In genomic region chr19:10094695-10095094, GRCm38 (mm10) we compare ENCODE assay signal across 11 mouse cellular contexts. TPM values are rescaled to one million over a fixed set of nuclear protein-coding genes. Genes with fewer than 3 reads are reported as not detected.
DNase-seq lines count a peak whose midpoint lies in the region; ATAC-seq and TF ChIP-seq lines count a peak whose summit lies in the region.
"Had no signal": no experiment of that assay in that cellular context is flagged by ENCODE, and none has a peak within 500 bp of the region (broad histone marks: within the 10 kb centered on the region; RNA-seq: fewer than 3 reads in every experiment).

No protein-coding gene starts in this region.

- no peak for DNase-seq in heart, postnatal 10 days
- no peak for DNase-seq in hindbrain, embryonic 14.5 days (ENCODE audit: low spot score)
- DNase-seq in liver, embryonic 14.5 days (ENCODE audit: low read depth in 3 of 3, low spot score in 3 of 3) = no peak
- no peak for DNase-seq in left cerebral cortex, adult 18-20 months (ENCODE audit: low spot score in 2 of 2)
- DNase-seq in thymus, postnatal 25 days = no peak
- DNase-seq: cerebellum, postnatal 14 days; gastrocnemius, postnatal 36 days; heart, postnatal 4 days had no signal

- WGBS in heart, embryonic 14.5 days = 59% methylated on average over 4 of the region's 4 CpGs
- 86% methylated on average over 4 of the region's 4 CpGs for WGBS in hindbrain, embryonic 14.5 days
- WGBS in liver, embryonic 14.5 days (ENCODE audit: insufficient replicate concordance) = 53% methylated on average over 4 of the region's 4 CpGs
- WGBS in stomach, embryonic 14.5 days = 58% methylated on average over 4 of the region's 4 CpGs

- H3K9me3 ChIP-seq in heart, embryonic 14.5 days (ENCODE audit: control insufficient read depth, low read length) = no peaks in the 10 kb centered on the region
- H3K9me3 ChIP-seq in hindbrain, embryonic 14.5 days (ENCODE audit: control insufficient read depth, low read length) = no peaks in the 10 kb centered on the region
- no peaks in the 10 kb centered on the region for H3K9me3 ChIP-seq in liver, embryonic 14.5 days (ENCODE audit: control insufficient read depth, low read length)
- H3K9me3 ChIP-seq in stomach, embryonic 14.5 days (ENCODE audit: control insufficient read depth, low read depth, low read length) = no peaks in the 10 kb centered on the region

- no peak for ATAC-seq in heart, embryonic 14.5 days (ENCODE audit: insufficient number of reproducible peaks, insufficient read depth, low FRiP score, low read depth)
- ATAC-seq in hindbrain, embryonic 14.5 days (ENCODE audit: low FRiP score) = no peak
- ATAC-seq in liver, embryonic 14.5 days (ENCODE audit: insufficient read depth) = peak; percentile 28; the same call in 1 of the 2 replicates
- peak; percentile 72 for ATAC-seq in stomach, embryonic 14.5 days (ENCODE audit: insufficient number of reproducible peaks, insufficient read depth, low FRiP score, low read depth)

- peak overlapping the region; percentile 16; the same call in 1 of the 2 replicates for H3K9ac ChIP-seq in heart, embryonic 14.5 days (ENCODE audit: low read length)
- peak overlapping the region; percentile 31 for H3K9ac ChIP-seq in hindbrain, embryonic 14.5 days
- no peak overlapping the region for H3K9ac ChIP-seq in liver, embryonic 14.5 days (replicated peaks)
- no peak overlapping the region for H3K9ac ChIP-seq in stomach, embryonic 14.5 days (replicated peaks; ENCODE audit: low read depth, low read length)

- H3K27ac ChIP-seq in heart, embryonic 14.5 days (replicated peaks in 1 of 2; ENCODE audit: control insufficient read depth in 1 of 2, insufficient read depth in 1 of 2, low read depth in 2 of 2, low read length in 2 of 2) = no peak overlapping the region
- no peak overlapping the region for H3K27ac ChIP-seq in hindbrain, embryonic 14.5 days
- no peak overlapping the region for H3K27ac ChIP-seq in liver, embryonic 14.5 days
- H3K27ac ChIP-seq in stomach, embryonic 14.5 days (ENCODE audit: low read length) = no peak overlapping the region

- H3K4me1 ChIP-seq in heart, embryonic 14.5 days (ENCODE audit: control insufficient read depth in 2 of 2, insufficient read depth in 2 of 2, low read length in 2 of 2) = peaks cover 5 to 7% of the 10 kb centered on the region in 2 experiments; a peak in 3 of 4 replicates
- peaks cover 53% of the 10 kb centered on the region for H3K4me1 ChIP-seq in hindbrain, embryonic 14.5 days (replicated peaks; ENCODE audit: control insufficient read depth, insufficient read depth, low read length)
- H3K4me1 ChIP-seq in liver, embryonic 14.5 days (replicated peaks; ENCODE audit: control insufficient read depth in 2 of 2, insufficient read depth in 2 of 2, low read length in 1 of 2) = peaks cover 8 to 21% of the 10 kb centered on the region in 2 experiments
- no peaks in the 10 kb centered on the region; the same call in 1 of the 2 replicates for H3K4me1 ChIP-seq in stomach, embryonic 14.5 days (ENCODE audit: control insufficient read depth, insufficient read depth, low read length)

- no peak for TF ChIP-seq CTCF in liver, embryonic 14.5 days (IDR thresholded peaks at IDR 0.05; ENCODE audit: low read depth)

- no peaks in the 10 kb centered on the region for H3K27me3 ChIP-seq in heart, embryonic 14.5 days (ENCODE audit: control insufficient read depth, insufficient read depth, low read length)
- H3K27me3 ChIP-seq in hindbrain, embryonic 14.5 days (ENCODE audit: control insufficient read depth, insufficient read depth, low read length) = no peaks in the 10 kb centered on the region
- no peaks in the 10 kb centered on the region for H3K27me3 ChIP-seq in liver, embryonic 14.5 days (ENCODE audit: control insufficient read depth, insufficient read depth, low read length)
- no peaks in the 10 kb centered on the region for H3K27me3 ChIP-seq in stomach, embryonic 14.5 days (ENCODE audit: control insufficient read depth, insufficient read depth, low read length)

- no peak overlapping the region for H3K4me2 ChIP-seq in heart, embryonic 14.5 days (ENCODE audit: low read length)
- H3K4me2 ChIP-seq in hindbrain, embryonic 14.5 days (replicated peaks) = 0 out of 2 replicates have a peak overlapping the region, but pooled peaks have one; percentile 15
- H3K4me2 ChIP-seq in liver, embryonic 14.5 days (ENCODE audit: low read depth) = no peak overlapping the region
- no peak overlapping the region for H3K4me2 ChIP-seq in stomach, embryonic 14.5 days (replicated peaks; ENCODE audit: low read depth, low read length)

- H3K36me3 ChIP-seq in heart, embryonic 14.5 days (ENCODE audit: control insufficient read depth, insufficient read depth, low read length) = peaks cover 37% of the 10 kb centered on the region
- H3K36me3 ChIP-seq in hindbrain, embryonic 14.5 days (replicated peaks; ENCODE audit: control insufficient read depth, insufficient read depth) = peaks cover 74% of the 10 kb centered on the region
- no peaks in the 10 kb centered on the region; the same call in 1 of the 2 replicates for H3K36me3 ChIP-seq in liver, embryonic 14.5 days (replicated peaks; ENCODE audit: control insufficient read depth, insufficient read depth, low read depth)
- H3K36me3 ChIP-seq in stomach, embryonic 14.5 days (ENCODE audit: control insufficient read depth, insufficient read depth, low read length) = peaks cover 29% of the 10 kb centered on the region

- intact Hi-C loops in heart, postnatal 10 days (cut with DNase I) = no loop called here

- no peak for TF ChIP-seq EP300 in liver, embryonic 14.5 days (IDR thresholded peaks at IDR 0.05; ENCODE audit: low read depth)

- no peak overlapping the region for H3K4me3 ChIP-seq in heart, embryonic 14.5 days (ENCODE audit: control insufficient read depth in 1 of 2, insufficient read depth in 1 of 2, low read depth in 1 of 2, low read length in 2 of 2)
- no peak overlapping the region for H3K4me3 ChIP-seq in hindbrain, embryonic 14.5 days (replicated peaks; ENCODE audit: low read length)
- no peak overlapping the region for H3K4me3 ChIP-seq in liver, embryonic 14.5 days (ENCODE audit: insufficient read depth in 1 of 2, low read depth in 2 of 2, low read length in 2 of 2)
- H3K4me3 ChIP-seq in stomach, embryonic 14.5 days (ENCODE audit: low read depth, low read length) = no peak overlapping the region
- H3K4me3 ChIP-seq: erythroblast, embryonic 14.5 days had no signal

RNA-seq across cellular contexts. Expression of gene Fads2, which starts 6.9 kb away (rescaled TPM):
- 11.4 and 15.0 TPM in 2 replicates for polyA plus RNA-seq in heart, embryonic 14.5 days (2014; fragmentation: Nextera tagmentation; extraction: Ambion mirVana)
- 10 to 100 TPM; 11.3 to 14.4 TPM for total RNA-seq in heart, postnatal 10 days (2021)
- polyA plus RNA-seq in hindbrain, embryonic 14.5 days (2014; fragmentation: Nextera tagmentation; extraction: Ambion mirVana) = 70.5 and 87.5 TPM in 2 replicates
- polyA plus RNA-seq in liver, embryonic 14.5 days (2012; rRNA removed) = 41.9 and 49.2 TPM in 2 replicates
- polyA plus RNA-seq in liver, embryonic 14.5 days (2014; fragmentation: Nextera tagmentation; extraction: Ambion mirVana) = 22.7 and 25.8 TPM in 2 replicates
- 49.1 and 54.5 TPM in 2 replicates for polyA plus RNA-seq in stomach, embryonic 14.5 days (2014; fragmentation: Nextera tagmentation; extraction: Ambion mirVana)
- 100 to 1,000 TPM; 112 to 119 TPM for total RNA-seq in left cerebral cortex, adult 18-20 months (2021)

RNA-seq across cellular contexts. Expression of gene Fads3, which starts 53.3 kb away (rescaled TPM):
- 25.3 and 32.5 TPM in 2 replicates for polyA plus RNA-seq in heart, embryonic 14.5 days (2014; fragmentation: Nextera tagmentation; extraction: Ambion mirVana)
- 10 to 100 TPM; 39.7 to 45.5 TPM for total RNA-seq in heart, postnatal 10 days (2021)
- polyA plus RNA-seq in hindbrain, embryonic 14.5 days (2014; fragmentation: Nextera tagmentation; extraction: Ambion mirVana) = 24.7 and 25.7 TPM in 2 replicates
- polyA plus RNA-seq in liver, embryonic 14.5 days (2012; rRNA removed) = 8.2 and 8.3 TPM in 2 replicates
- 4.4 and 5.1 TPM in 2 replicates for polyA plus RNA-seq in liver, embryonic 14.5 days (2014; fragmentation: Nextera tagmentation; extraction: Ambion mirVana)
- 9.1 and 11.2 TPM in 2 replicates for polyA plus RNA-seq in stomach, embryonic 14.5 days (2014; fragmentation: Nextera tagmentation; extraction: Ambion mirVana)
- total RNA-seq in left cerebral cortex, adult 18-20 months (2021) = 10 to 100 TPM; 32.2 to 32.6 TPM

Comparison
In these comparisons a context has a peak if more than half of its experiments do, and no peak if none do; other contexts are left out.
1. ATAC-seq: peak in liver, embryonic 14.5 days (single experiment) and stomach, embryonic 14.5 days (single experiment); none in heart, embryonic 14.5 days (single experiment) and hindbrain, embryonic 14.5 days (single experiment).
2. H3K9ac ChIP-seq: peak in heart, embryonic 14.5 days (single experiment) and hindbrain, embryonic 14.5 days (single experiment); none in liver, embryonic 14.5 days (single experiment) and stomach, embryonic 14.5 days (single experiment).